Mouse (Mus musculus) ovary, postnatal 10 days (tissue): ENCODE measurements around the gene Ppargc1a.

Experiments used
- DNase-seq: peaks from one replicate; pipeline ENCODE4 v3.0.0; 2022; ENCODE audit warnings: low spot score

Ppargc1a gene

GRCm38 (mm10) chr5:51552483-51553091 lies 14.9 kb downstream of the Ppargc1a start:
- peak; percentile 44 for DNase-seq

GRCm38 (mm10) chr5:51551852-51552482 lies 15.6 kb downstream of the Ppargc1a start:
- no peak for DNase-seq

GRCm38 (mm10) chr5:51547442-51548035 lies 20.0 kb downstream of the Ppargc1a start:
- DNase-seq = no peak

- no peak for DNase-seq
Measured at GRCm38 (mm10) chr5:51546817-51547216, 20.7 kb downstream of the Ppargc1a start.

GRCm38 (mm10) chr5:51545133-51546049 lies 22.1 kb downstream of the Ppargc1a start:
- no peak for DNase-seq

GRCm38 (mm10) chr5:51544141-51544735 lies 23.3 kb downstream of the Ppargc1a start:
- no peak for DNase-seq

- no peak for DNase-seq
Measured at GRCm38 (mm10) chr5:51541557-51541956, 26.0 kb downstream of the Ppargc1a start.

- DNase-seq = no peak
Measured at GRCm38 (mm10) chr5:51540816-51541215, 26.7 kb downstream of the Ppargc1a start.

GRCm38 (mm10) chr5:51539563-51539962 lies 28.0 kb downstream of the Ppargc1a start:
- no peak for DNase-seq

- no peak for DNase-seq
Measured at GRCm38 (mm10) chr5:51538319-51538718, 29.2 kb downstream of the Ppargc1a start.

- DNase-seq = no peak
Measured at GRCm38 (mm10) chr5:51537646-51538030, 29.9 kb downstream of the Ppargc1a start.

- no peak for DNase-seq
Measured at GRCm38 (mm10) chr5:51537009-51537645, 30.4 kb downstream of the Ppargc1a start.

GRCm38 (mm10) chr5:51534456-51534855 lies 33.1 kb downstream of the Ppargc1a start:
- no peak for DNase-seq

GRCm38 (mm10) chr5:51531286-51531685 lies 36.2 kb downstream of the Ppargc1a start:
- no peak for DNase-seq

GRCm38 (mm10) chr5:51529444-51529843 lies 38.1 kb downstream of the Ppargc1a start:
- no peak for DNase-seq

GRCm38 (mm10) chr5:51528165-51528498 lies 39.4 kb downstream of the Ppargc1a start:
- no peak for DNase-seq

- no peak for DNase-seq
Measured at GRCm38 (mm10) chr5:51527498-51528164, 39.9 kb downstream of the Ppargc1a start.

GRCm38 (mm10) chr5:51525858-51526257 lies 41.7 kb downstream of the Ppargc1a start:
- DNase-seq = no peak

GRCm38 (mm10) chr5:51520807-51521206 lies 46.7 kb downstream of the Ppargc1a start:
- DNase-seq = no peak

- no peak for DNase-seq
Measured at GRCm38 (mm10) chr5:51517440-51518187, 49.9 kb downstream of the Ppargc1a start.
